Mouse (Mus musculus): ENCODE results near the gene Slc35a2. TPM values are rescaled to one million over a fixed set of nuclear protein-coding genes. Genes with fewer than 3 reads are reported as not detected.
A peak's percentile ranks its signal among the peaks of the same experiment; 100 is the strongest.
"Not testable (repeated sequence)": the region's sequence is repeated elsewhere in the genome, so short reads cannot be mapped to it uniquely, and the experiment has no call there.

Gene Slc35a2
- polyA plus RNA-seq, 1 experiment from 2014 or later, result 32.5 TPM

GRCm38 (mm10) chrX:7910473-7910872 lies 26.6 kb downstream of the Slc35a2 start:
- TF ChIP-seq CTCF (IDR thresholded peaks at IDR 0.05; ENCODE audit: low read depth) (peak; percentile 43), EP300 (optimal IDR thresholded peaks at IDR 0.05) (no peak)
- no peak for DNase-seq (ENCODE audit: low spot score)
- Histone ChIP-seq H3K27ac (replicated peaks) (no peak overlapping the region), H3K9me3 (ENCODE audit: control insufficient read depth, low read length) (no peaks in the 10 kb centered on the region), H3K4me2 (replicated peaks; ENCODE audit: low read depth) (no peak overlapping the region), H3K4me3 (ENCODE audit: low read depth, low read length) (no peak overlapping the region), H3K36me3 (ENCODE audit: control insufficient read depth, insufficient read depth, low read length) (no peaks in the 10 kb centered on the region; the same call in 1 of the 2 replicates), H3K4me1 (replicated peaks; ENCODE audit: control insufficient read depth, insufficient read depth) (no peaks in the 10 kb centered on the region), H3K27me3 (ENCODE audit: control insufficient read depth, insufficient read depth, low read length) (no peaks in the 10 kb centered on the region), H3K9ac (ENCODE audit: low read length) (no peak overlapping the region)
- 62% methylated on average over 6 of the region's 6 CpGs for WGBS
- ATAC-seq (ENCODE audit: low FRiP score, low TSS enrichment), result no peak

- H3K9ac ChIP-seq (ENCODE audit: low read length); DNase-seq (ENCODE audit: low spot score); H3K27ac ChIP-seq (replicated peaks); H3K4me1 ChIP-seq (replicated peaks; ENCODE audit: control insufficient read depth, insufficient read depth); H3K9me3 ChIP-seq (ENCODE audit: control insufficient read depth, low read length); H3K4me2 ChIP-seq (replicated peaks; ENCODE audit: low read depth); H3K36me3 ChIP-seq (ENCODE audit: control insufficient read depth, insufficient read depth, low read length); ATAC-seq (ENCODE audit: low FRiP score, low TSS enrichment); H3K4me3 ChIP-seq (ENCODE audit: low read depth, low read length); H3K27me3 ChIP-seq (ENCODE audit: control insufficient read depth, insufficient read depth, low read length): not testable (repeated sequence)
- 27% methylated on average over 3 of the region's 3 CpGs for WGBS
- peak; percentile 52 for TF ChIP-seq CTCF (IDR thresholded peaks at IDR 0.05; ENCODE audit: low read depth)
Measured at GRCm38 (mm10) chrX:7915669-7916068, 31.8 kb downstream of the Slc35a2 start.

- not testable (repeated sequence) for H3K4me3 ChIP-seq (ENCODE audit: low read depth, low read length); H3K9me3 ChIP-seq (ENCODE audit: control insufficient read depth, low read length); ATAC-seq (ENCODE audit: low FRiP score, low TSS enrichment); H3K4me2 ChIP-seq (replicated peaks; ENCODE audit: low read depth); H3K27ac ChIP-seq (replicated peaks); H3K27me3 ChIP-seq (ENCODE audit: control insufficient read depth, insufficient read depth, low read length); H3K36me3 ChIP-seq (ENCODE audit: control insufficient read depth, insufficient read depth, low read length); H3K4me1 ChIP-seq (replicated peaks; ENCODE audit: control insufficient read depth, insufficient read depth); H3K9ac ChIP-seq (ENCODE audit: low read length); DNase-seq (ENCODE audit: low spot score)
- WGBS, result 63% methylated on average over 6 of the region's 6 CpGs
Measured at GRCm38 (mm10) chrX:7917960-7918359, 34.1 kb downstream of the Slc35a2 start.

- WGBS, result 17% methylated on average over 31 of the region's 40 CpGs
- Histone ChIP-seq H3K36me3 (ENCODE audit: control insufficient read depth, insufficient read depth, low read length) (no peaks in the 10 kb centered on the region), H3K4me2 (replicated peaks; ENCODE audit: low read depth) (no peak within 1 kb of the TSS), H3K27me3 (ENCODE audit: control insufficient read depth, insufficient read depth, low read length) (no peaks in the 10 kb centered on the region), H3K4me3 (ENCODE audit: low read depth, low read length) (no peak within 1 kb of the TSS), H3K9ac (ENCODE audit: low read length) (no peak within 1 kb of the TSS), H3K4me1 (replicated peaks; ENCODE audit: control insufficient read depth, insufficient read depth) (no peaks in the 10 kb centered on the region), H3K27ac (replicated peaks) (no peak within 1 kb of the TSS), H3K9me3 (ENCODE audit: control insufficient read depth, low read length) (no peaks in the 10 kb centered on the region)
- no peak for DNase-seq (ENCODE audit: low spot score)
- TF ChIP-seq EP300 (optimal IDR thresholded peaks at IDR 0.05), result no peak
- no peak for TF ChIP-seq CTCF (IDR thresholded peaks at IDR 0.05; ENCODE audit: low read depth)
- no peak for ATAC-seq (ENCODE audit: low FRiP score, low TSS enrichment)
Measured at GRCm38 (mm10) chrX:7919601-7920383, 36.0 kb downstream of the Slc35a2 start, which contains the start of gene Pcsk1n. Gene Pcsk1n, plus strand, starts transcription at chrX:7919822.

- 9% methylated on average over 37 of the region's 48 CpGs for WGBS
- no peaks in the 10 kb centered on the region for H3K36me3 ChIP-seq (ENCODE audit: control insufficient read depth, insufficient read depth, low read length)
- H3K4me2 ChIP-seq (replicated peaks; ENCODE audit: low read depth), result peak overlapping the region; percentile 27
- H3K27ac ChIP-seq (replicated peaks), result no peak overlapping the region
- no peaks in the 10 kb centered on the region for H3K27me3 ChIP-seq (ENCODE audit: control insufficient read depth, insufficient read depth, low read length)
- peak; percentile 15 for DNase-seq (ENCODE audit: low spot score)
- ATAC-seq (ENCODE audit: low FRiP score, low TSS enrichment), result 0 out of 2 replicates have a peak, but pooled peaks have one; percentile 26
- H3K9me3 ChIP-seq (ENCODE audit: control insufficient read depth, low read length), result no peaks in the 10 kb centered on the region
- peak overlapping the region; percentile 17; the same call in 1 of the 2 replicates for H3K4me3 ChIP-seq (ENCODE audit: low read depth, low read length)
- H3K4me1 ChIP-seq (replicated peaks; ENCODE audit: control insufficient read depth, insufficient read depth), result no peaks in the 10 kb centered on the region
- no peak for TF ChIP-seq CTCF (IDR thresholded peaks at IDR 0.05; ENCODE audit: low read depth)
- no peak for TF ChIP-seq EP300 (optimal IDR thresholded peaks at IDR 0.05)
- no peak overlapping the region for H3K9ac ChIP-seq (ENCODE audit: low read length)
Measured at GRCm38 (mm10) chrX:7922032-7922431, 38.2 kb downstream of the Slc35a2 start.

- H3K9ac ChIP-seq (ENCODE audit: low read length), result no peak overlapping the region
- TF ChIP-seq EP300 (optimal IDR thresholded peaks at IDR 0.05) (no peak), CTCF (IDR thresholded peaks at IDR 0.05; ENCODE audit: low read depth) (no peak)
- WGBS, result 76% methylated on average over 6 of the region's 6 CpGs
- H3K4me1 ChIP-seq (replicated peaks; ENCODE audit: control insufficient read depth, insufficient read depth), result no peaks in the 10 kb centered on the region
- no peaks in the 10 kb centered on the region for H3K36me3 ChIP-seq (ENCODE audit: control insufficient read depth, insufficient read depth, low read length)
- H3K4me2 ChIP-seq (replicated peaks; ENCODE audit: low read depth), result no peak overlapping the region
- H3K9me3 ChIP-seq (ENCODE audit: control insufficient read depth, low read length), result no peaks in the 10 kb centered on the region
- no peak overlapping the region for H3K27ac ChIP-seq (replicated peaks)
- H3K4me3 ChIP-seq (ENCODE audit: low read depth, low read length), result no peak overlapping the region
- DNase-seq (ENCODE audit: low spot score) (no peak), ATAC-seq (ENCODE audit: low FRiP score, low TSS enrichment) (no peak)
- H3K27me3 ChIP-seq (ENCODE audit: control insufficient read depth, insufficient read depth, low read length), result no peaks in the 10 kb centered on the region
Measured at GRCm38 (mm10) chrX:7926266-7926665, 42.4 kb downstream of the Slc35a2 start.
